Mouse (Mus musculus) cerebellum, adult 2 months (tissue): Measurements from ENCODE around the gene Cyb5rl.

Experiments used
- CTCF ChIP-seq: fragments of 200-500 bp; IDR thresholded peaks from 2 replicates; pipeline ENCODE4 v1.5.1; 2011; ENCODE audit warnings: low read depth, mild to moderate bottlenecking, control low read depth, low read length, moderate library complexity, borderline replicate concordance; ENCODE audit not compliant: insufficient read depth
- POLR2A ChIP-seq: fragments of 200-500 bp; IDR thresholded peaks from 2 replicates; pipeline ENCODE4 v1.6.1; 2011; ENCODE audit warnings: low read length, control low read depth, borderline replicate concordance; ENCODE audit not compliant: insufficient read depth

- TF ChIP-seq CTCF (no peak), POLR2A (no peak)
Observed at GRCm38 (mm10) chr4:107047806-107048205, 19.0 kb upstream of the Cyb5rl start.
